Mouse (Mus musculus) E14TG2a.4 (cell line): Measurements from ENCODE around the gene Ecd.
"Not testable (repeated sequence)": the region's sequence is repeated elsewhere in the genome, so short reads cannot be mapped to it uniquely, and the experiment has no call there.

Experiments
- H3K27me3 ChIP-seq: 2 replicates; pipeline ENCODE4 v1.6.1; 2014; ENCODE audit warnings: low read length, control low read depth; ENCODE audit not compliant: insufficient read depth
- H3K36me3 ChIP-seq: 2 replicates; pipeline ENCODE4 v1.6.1; 2014; ENCODE audit warnings: low read length, control low read depth; ENCODE audit not compliant: insufficient read depth
- H3K4me1 ChIP-seq: replicated peaks from 2 replicates; pipeline ENCODE4 v1.6.1; 2014; ENCODE audit warnings: low read depth, low read length, control low read depth
- H3K4me3 ChIP-seq: replicated peaks from 2 replicates; pipeline ENCODE4 v1.5.1; 2014; ENCODE audit warnings: mild to moderate bottlenecking, low read length
- H3K9me3 ChIP-seq: 2 replicates; pipeline ENCODE4 v1.6.1; 2014; ENCODE audit warnings: low read length, control low read depth
- CTCF ChIP-seq: conservative IDR thresholded peaks from 2 replicates; pipeline ENCODE4 v1.5.1; 2014; ENCODE audit warnings: low read length
- NANOG ChIP-seq: IDR thresholded peaks from 2 replicates; pipeline ENCODE4 v1.6.1; 2014; ENCODE audit warnings: borderline replicate concordance, low read length, mixed read lengths
- POU5F1 ChIP-seq: IDR thresholded peaks from 2 replicates; pipeline ENCODE4 v1.6.1; 2014; ENCODE audit warnings: low read length, borderline replicate concordance

The Ecd gene

DNA sequence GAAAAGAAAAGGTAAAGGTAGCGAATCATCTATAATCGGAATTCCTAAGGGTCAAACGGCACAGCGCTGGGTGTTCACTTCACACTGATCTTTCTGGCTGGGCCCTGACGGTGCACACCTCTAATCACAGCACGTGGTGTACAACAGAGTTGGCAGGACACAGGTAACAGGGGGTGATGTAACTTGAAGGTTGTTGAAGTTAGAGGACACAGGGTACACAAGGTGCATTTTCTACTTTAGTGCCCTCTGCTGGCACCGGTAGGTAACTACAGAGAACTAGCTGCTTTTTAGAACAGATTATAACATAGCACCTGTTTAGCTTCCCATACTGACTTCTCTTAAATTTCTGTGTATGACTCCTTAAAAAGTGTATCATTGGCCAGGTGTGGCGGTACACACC, 7.8 kb downstream of the Ecd start:
- H3K4me1 ChIP-seq: peaks cover 14% of the 10 kb centered on the region
- TF ChIP-seq POU5F1 (no peak), CTCF (peak; percentile 78)
- H3K4me3 ChIP-seq: no peak overlapping the region
- H3K36me3 ChIP-seq: peaks cover 71% of the 10 kb centered on the region
- H3K27me3 ChIP-seq: no peaks in the 10 kb centered on the region
- peaks cover 15% of the 10 kb centered on the region for H3K9me3 ChIP-seq

- Histone ChIP-seq H3K4me1 (peaks cover 14% of the 10 kb centered on the region), H3K9me3 (peaks cover 10% of the 10 kb centered on the region), H3K27me3 (no peaks in the 10 kb centered on the region), H3K4me3 (no peak overlapping the region), H3K36me3 (peaks cover 71% of the 10 kb centered on the region)
- no peak for TF ChIP-seq NANOG
- peak; percentile 78 for TF ChIP-seq CTCF
These were observed 8.5 kb downstream of the Ecd start for GRCm38 (mm10) chr14:20339415-20339814.

DNA sequence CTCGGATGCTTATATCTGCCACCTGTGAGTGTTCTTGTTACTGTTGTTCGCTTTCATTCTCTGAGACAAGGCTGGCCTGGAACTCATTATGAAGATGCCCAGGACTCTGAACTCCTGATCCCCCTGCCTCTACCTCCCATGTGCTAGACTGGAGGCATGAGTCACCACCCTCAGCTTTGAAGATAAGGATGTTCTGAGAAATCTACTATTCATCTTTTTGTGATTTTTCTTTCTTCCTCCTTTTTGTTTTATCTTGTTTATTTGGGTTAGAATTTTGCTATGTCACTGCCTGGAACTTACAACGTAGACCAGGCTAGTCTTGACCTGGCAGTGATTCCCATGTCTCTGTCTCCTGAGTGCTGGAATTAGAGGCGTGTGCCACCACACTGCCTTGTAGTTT, 16.6 kb downstream of the Ecd start:
- no peaks in the 10 kb centered on the region for H3K27me3 ChIP-seq
- H3K36me3 ChIP-seq: peaks cover 88% of the 10 kb centered on the region
- H3K4me3 ChIP-seq: no peak overlapping the region
- peaks cover 16% of the 10 kb centered on the region for H3K4me1 ChIP-seq
- TF ChIP-seq CTCF (no peak), NANOG (no peak), POU5F1 (no peak)
- no peaks in the 10 kb centered on the region for H3K9me3 ChIP-seq

DNA sequence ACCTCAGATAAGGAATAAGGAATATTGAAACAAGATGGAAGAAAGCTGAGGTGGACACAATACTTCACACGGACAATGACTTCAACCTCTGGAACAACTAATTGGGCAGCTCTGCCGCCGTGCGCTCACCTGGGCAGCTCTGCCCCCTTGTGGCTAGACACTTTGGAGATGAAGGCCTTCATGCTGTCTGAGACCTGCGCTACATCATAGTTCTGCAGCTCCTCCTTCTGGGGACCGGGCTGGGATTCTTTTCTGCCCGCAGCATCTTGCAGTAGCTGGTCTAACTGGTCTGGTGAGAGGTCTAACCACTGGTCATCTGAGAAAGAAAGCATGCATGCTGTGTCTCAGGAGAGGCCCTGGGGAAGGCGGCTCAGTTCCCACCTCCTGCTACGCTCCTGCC, 19.4 kb downstream of the Ecd start:
- no peaks in the 10 kb centered on the region for H3K9me3 ChIP-seq
- TF ChIP-seq NANOG (no peak), CTCF (peak; percentile 52)
- peaks cover 16% of the 10 kb centered on the region for H3K4me1 ChIP-seq
- H3K36me3 ChIP-seq: peaks cover 82% of the 10 kb centered on the region
- no peaks in the 10 kb centered on the region for H3K27me3 ChIP-seq
- peak overlapping the region; percentile 35; the same call in 1 of the 2 replicates for H3K4me3 ChIP-seq

- Histone ChIP-seq H3K27me3 (no peaks in the 10 kb centered on the region), H3K36me3 (peaks cover 78% of the 10 kb centered on the region), H3K9me3 (no peaks in the 10 kb centered on the region), H3K4me1 (peaks cover 21% of the 10 kb centered on the region), H3K4me3 (no peak overlapping the region)
- TF ChIP-seq NANOG (no peak), POU5F1 (no peak), CTCF (no peak)
These were observed 23.7 kb downstream of the Ecd start for GRCm38 (mm10) chr14:20324196-20324595.

- Histone ChIP-seq H3K27me3 (no peaks in the 10 kb centered on the region), H3K4me1 (peaks cover 8% of the 10 kb centered on the region), H3K9me3 (no peaks in the 10 kb centered on the region), H3K36me3 (peaks cover 60% of the 10 kb centered on the region), H3K4me3 (no peak overlapping the region)
- peak; percentile 88 for TF ChIP-seq CTCF
- no peak for TF ChIP-seq POU5F1
These were observed 28.5 kb downstream of the Ecd start for GRCm38 (mm10) chr14:20319420-20319819.

- no peaks in the 10 kb centered on the region for H3K9me3 ChIP-seq
These were observed 32.8 kb downstream of the Ecd start for GRCm38 (mm10) chr14:20315137-20315536.

DNA sequence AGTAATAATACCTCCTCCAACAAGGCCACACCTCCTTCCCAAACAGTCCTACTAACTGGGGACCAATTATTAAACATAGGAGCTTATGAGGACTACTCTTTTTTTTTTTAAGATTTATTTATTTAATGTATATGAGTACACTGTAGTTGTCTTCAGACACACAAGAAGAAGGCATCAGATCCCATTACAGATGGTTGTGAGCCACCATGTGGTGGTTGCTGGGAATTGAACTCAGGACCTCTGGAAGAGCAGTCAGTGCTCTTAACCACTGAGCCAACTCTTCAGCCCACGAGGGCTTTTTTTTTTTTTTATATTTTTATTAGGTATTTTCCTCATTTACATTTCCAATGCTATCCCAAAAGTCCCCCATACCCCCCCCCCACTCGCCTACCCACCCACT, 42.8 kb downstream of the Ecd start:
- H3K4me3 ChIP-seq: not testable (repeated sequence)
- H3K36me3 ChIP-seq: peaks cover 24% of the 10 kb centered on the region

More at GRCm38 (mm10) chr14:20315137-20315536, 32.8 kb downstream of the Ecd start:
- Histone ChIP-seq H3K4me3 (no peak overlapping the region), H3K4me1 (peaks cover 8% of the 10 kb centered on the region), H3K36me3 (peaks cover 45% of the 10 kb centered on the region), H3K27me3 (no peaks in the 10 kb centered on the region)
- TF ChIP-seq POU5F1: no peak
- TF ChIP-seq NANOG: no peak
- TF ChIP-seq CTCF: no peak

DNA sequence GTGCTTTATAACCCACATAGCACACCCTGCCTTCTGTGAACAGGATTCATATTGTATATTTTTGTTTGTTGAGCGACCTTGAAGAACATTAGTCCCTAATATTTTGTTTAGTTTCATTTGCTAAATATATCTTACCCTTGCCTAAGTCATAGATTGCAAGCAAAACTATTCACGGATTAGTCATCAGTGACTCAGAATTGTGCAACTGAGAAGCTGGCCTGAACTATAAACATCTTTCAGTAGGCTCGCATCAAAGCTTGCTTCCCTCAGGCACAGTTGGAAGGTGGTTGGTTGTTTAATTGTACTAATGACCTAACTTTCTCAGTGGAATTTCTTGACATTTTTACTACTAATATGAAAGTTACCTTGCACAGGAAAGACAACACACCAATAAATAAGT, 49.8 kb downstream of the Ecd start:
- Histone ChIP-seq H3K4me1 (peaks cover 27% of the 10 kb centered on the region), H3K27me3 (no peaks in the 10 kb centered on the region), H3K4me3 (no peak overlapping the region), H3K36me3 (no peaks in the 10 kb centered on the region), H3K9me3 (no peaks in the 10 kb centered on the region)
- no peak for TF ChIP-seq NANOG
- TF ChIP-seq CTCF: no peak
- no peak for TF ChIP-seq POU5F1

More for the DNA sequence above, 42.8 kb downstream of the Ecd start:
- H3K9me3 ChIP-seq, H3K4me1 ChIP-seq, H3K27me3 ChIP-seq: not testable (repeated sequence)
